Mouse (Mus musculus): Measurements from ENCODE around the gene Morf4l1.
"Not testable (repeated sequence)": the region's sequence is repeated elsewhere in the genome, so short reads cannot be mapped to it uniquely, and the experiment has no call there.

Gene Morf4l1

DNA sequence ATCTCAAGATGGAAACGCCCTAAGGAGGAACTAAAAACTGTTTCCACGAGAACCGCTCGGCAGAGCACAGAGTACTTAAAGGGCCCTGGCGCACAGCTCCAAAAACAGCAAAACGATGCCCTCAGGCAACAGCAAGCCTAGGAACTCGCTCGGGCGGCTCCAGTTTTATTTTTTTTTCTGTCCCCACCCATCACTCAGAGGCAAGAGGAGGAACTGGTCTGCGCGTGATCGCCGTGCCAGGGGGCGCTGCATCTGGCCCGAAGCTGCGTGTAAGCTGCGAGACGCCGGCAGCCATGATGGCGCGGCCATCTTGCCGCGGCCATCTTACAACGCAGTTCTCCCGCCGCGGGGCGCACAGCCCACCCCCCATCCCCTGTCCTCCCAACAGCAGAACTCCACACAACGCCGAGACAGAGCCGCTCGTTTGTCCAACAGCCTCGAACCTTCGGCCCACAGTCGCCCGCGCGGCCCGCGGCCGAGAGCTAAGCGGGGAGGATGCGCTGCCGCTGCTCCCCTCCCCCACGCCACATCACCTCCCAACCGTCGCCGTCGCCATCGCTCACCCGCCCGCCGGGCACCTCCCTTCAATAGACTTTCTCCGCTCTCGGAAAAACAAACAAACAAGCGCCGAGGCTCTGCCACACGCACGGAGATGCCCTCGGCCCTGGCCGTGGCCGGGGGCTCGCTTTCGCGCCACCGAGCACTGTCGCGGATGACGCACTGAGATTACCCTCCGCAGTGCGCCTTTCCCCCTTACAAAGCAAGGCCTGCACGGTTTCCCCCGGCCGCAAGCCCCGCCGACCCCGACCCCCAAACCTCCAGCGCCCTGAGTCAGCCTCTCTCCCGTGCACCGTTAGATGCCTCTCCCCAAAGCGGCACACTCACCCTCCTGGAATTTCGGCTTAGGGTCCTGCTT lies 665 bp downstream of the Morf4l1 start:
- peak; percentile 72 for DNase-seq (ENCODE audit: low read depth, low spot score)

DNA sequence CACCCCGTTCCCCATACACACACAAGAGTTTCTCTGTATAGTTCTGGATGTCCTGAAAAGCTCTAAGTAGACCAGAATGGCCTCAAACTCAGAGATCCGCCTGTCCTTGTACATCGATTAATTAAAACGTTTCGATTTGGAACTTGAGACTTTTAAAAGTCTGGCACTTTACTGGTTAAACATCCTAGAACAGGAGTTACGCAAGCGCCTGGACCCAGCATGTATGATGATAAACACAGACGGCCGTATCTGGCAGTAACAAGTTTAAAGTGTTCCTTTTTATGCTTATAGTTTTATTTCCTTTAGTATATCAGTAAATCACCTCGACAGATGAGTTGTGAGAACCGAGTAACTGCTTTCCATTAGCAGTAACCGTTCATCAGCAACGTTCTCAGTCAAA lies 1.4 kb downstream of the Morf4l1 start:
- DNase-seq (ENCODE audit: low read depth, low spot score): no peak

DNA sequence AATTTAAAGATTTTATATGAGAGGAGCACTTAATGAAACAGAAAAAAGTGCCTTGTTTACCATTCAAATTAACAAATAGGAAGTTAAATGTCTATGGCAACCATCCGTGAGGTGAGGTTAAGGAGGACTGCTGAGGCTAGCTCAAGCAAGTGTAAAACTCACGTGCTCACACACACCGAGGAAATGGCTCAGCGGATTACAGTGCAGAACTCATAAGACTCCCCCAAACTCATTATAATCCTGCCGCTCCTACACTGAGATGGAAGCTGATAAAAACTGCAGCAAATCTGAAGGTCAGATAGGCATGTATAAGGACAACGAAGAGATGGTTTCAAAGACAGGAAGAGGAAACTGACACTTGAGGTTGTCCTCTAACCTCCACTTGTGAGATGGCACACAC lies 5.2 kb downstream of the Morf4l1 start:
- no peak for DNase-seq (ENCODE audit: low read depth, low spot score)

DNA sequence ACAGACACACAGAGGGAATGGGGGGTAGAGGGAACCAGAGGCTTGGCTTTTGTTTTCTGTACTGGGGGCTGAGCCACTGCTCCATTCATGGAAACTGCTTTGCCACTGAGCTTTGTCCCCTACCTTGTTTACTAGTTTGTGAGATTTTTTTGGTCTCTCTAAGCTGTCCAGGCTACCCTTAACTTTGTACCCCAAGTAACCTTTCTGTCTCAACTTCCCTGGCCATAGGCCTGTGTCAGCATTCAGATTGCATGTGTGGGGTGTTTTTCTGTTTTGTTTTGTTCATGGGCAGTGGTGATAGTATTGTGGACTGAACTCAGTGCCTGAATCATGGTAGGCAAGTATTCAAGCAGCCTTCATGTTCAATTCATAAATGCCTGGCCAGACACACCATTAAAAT lies 6.3 kb downstream of the Morf4l1 start:
- DNase-seq (ENCODE audit: low read depth, low spot score): no peak

DNA sequence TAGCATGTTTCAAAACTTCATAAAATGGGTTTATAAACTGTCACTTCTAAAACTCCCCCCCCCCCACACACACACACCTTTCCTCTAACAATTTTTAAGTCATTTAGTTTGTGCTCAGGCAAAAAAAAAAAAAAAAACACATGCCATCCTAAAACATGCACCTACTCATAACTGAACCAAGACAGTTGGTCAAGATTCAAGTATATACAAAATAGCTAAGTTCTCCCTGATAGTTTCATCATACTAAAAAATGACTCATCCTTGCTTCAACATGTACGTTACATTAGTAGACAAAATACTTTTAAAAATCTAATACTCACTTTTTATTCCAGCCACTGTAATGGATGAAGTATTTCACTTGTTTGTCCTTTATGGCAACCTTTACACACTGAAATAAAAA lies 7.7 kb downstream of the Morf4l1 start:
- DNase-seq (ENCODE audit: low read depth, low spot score): no peak

DNA sequence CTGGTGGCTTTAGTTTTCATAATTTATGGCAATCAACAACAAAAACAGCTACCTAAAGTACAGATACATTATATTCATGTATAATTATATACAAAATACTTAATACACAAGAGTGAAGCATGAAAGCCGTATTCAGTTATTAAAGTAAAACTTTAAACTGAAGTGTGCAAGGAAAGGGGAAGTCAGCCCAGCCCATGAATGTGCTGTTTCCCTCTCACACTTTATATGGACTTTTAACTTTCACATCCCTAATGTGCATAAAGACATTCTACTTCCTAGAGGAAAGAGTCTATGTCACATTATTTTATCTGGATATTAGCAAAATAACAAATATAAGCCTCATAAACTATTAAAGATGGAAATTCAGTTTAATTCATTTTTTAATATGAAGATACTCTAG lies 9.1 kb downstream of the Morf4l1 start:
- DNase-seq (ENCODE audit: low read depth, low spot score): no peak

DNA sequence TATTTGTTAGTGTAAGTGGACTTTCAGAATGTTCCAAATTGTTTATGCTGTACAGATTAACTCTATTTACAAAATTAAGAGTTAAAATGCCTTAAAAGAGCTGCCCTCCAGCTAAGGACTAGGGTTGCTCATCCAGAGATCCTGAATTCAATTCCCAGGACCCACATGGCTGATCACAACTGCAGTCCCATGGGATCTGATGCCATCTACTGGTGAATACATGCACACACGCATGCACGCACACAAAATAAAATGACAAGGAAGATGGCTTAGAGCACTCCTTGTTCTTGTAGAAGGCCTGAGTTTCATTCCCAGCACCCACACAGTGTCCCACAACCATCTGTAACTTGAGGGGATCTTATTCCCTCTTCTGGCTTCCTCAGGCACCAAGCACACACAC lies 13.8 kb downstream of the Morf4l1 start:
- DNase-seq (ENCODE audit: low read depth, low spot score): no peak

DNA sequence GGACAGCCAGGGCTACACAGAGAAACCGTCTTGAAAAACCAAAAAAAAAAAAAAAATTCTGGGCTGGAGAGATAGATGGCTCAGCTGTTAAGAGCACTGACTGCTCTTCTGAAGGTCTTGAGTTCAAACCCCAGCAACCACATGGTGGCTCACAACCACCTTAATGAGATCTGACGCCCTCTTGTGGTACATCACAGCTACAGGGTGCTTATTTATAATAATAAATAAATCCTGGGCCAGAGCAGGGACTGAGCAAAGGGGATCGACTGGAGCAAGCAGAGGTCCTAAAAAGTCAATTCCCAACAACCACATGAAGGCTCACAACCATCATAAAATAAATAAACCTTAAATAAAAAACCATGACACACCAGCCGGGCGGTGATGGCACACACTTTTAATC lies 15.6 kb downstream of the Morf4l1 start:
- no peak for DNase-seq (ENCODE audit: low read depth, low spot score)

DNA sequence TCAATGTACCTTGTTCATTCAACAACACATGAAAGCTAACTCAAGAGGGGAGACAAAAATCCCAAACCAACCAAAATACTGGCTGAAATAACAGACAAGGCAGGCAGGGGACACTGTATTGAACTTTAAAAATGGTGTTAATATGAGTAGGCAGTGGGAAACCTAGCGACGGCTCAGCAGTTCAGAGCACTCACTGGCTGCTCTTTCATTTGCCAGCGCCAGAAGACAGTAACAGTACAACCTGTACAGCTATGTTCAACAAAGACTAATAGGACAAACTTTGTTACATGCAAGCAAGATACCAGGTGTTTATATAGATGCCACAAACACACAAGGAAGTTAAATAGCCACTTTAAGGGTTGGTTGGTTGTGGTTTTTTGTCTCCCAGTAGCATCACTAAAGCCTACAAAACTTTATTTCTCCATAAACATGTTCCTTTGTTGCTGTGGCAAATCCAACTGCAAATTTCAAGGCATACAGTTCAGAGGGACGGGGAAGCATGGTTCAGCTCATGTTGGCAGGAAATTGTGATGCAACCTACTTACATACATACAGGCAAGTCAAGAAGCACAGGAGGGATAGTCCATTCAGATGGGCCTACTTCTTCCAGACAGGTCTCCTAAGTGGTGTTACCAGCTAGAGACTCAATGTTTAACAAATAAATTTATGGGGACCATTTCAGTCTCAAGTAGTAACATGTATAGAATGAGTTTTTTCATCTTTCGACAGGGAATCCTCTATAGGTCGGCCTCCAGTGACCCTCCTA lies 25.1 kb downstream of the Morf4l1 start:
- DNase-seq (ENCODE audit: low read depth, low spot score): no peak

DNA sequence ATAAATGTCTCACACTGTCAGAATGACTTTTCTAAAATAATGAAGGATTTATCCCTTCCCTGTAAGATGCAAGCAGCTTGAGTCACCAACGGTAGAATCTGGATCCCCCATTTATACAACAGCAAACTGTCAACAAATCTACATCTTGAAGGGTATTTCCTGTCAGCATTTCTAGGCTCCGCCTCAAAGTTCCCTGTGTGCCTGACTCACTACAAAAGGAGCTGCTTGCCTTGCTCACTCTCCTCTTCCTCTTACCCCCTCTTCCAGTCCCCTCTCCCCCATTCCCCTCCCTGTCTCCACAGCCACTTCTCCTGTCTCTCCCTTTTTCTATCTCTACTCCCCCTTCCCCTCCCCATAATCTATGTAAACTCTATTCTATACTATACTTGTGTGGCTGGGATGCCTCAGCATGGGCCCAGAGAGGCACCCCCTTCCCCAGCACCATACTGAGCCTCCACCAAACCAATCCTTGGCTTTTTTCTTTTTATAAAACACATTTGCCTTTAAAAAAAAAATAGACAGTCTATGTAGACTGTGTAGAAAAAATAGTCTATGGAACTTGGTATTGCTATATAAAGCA lies 26.6 kb downstream of the Morf4l1 start:
- DNase-seq (ENCODE audit: low read depth, low spot score): no peak

DNA sequence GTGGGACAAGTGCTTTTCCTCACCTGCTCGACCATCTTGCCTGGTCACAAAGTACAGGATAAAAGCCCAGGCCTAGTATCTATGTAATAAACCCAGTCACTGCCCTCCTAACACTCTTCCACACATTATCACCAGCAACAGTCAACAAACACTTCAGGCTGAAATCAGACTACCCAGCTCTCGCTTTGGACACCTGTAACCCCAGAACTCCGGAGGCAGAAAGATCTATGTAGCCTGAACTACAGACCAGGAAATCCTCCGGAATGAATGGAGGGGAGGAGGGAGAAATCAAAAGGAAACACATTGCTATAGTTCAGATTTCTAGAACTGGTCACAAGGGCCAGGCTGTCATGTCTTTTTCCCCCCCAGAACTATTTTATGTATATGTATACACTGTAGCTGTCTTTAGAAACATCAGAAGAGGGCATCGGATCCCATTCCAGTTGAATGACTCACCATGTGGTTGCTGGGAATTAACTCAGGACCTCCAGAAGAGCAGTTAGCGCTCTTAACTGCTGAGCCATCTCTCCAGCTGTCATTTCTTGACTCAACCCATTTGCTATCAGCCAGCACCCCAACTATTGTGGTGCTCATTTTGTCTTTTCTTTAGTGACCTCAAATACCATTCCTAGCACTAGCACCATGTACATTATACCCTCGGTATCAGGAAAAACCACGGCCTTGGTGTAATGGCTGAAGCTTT lies 29.7 kb downstream of the Morf4l1 start:
- no peak for DNase-seq (ENCODE audit: low read depth, low spot score)

DNA sequence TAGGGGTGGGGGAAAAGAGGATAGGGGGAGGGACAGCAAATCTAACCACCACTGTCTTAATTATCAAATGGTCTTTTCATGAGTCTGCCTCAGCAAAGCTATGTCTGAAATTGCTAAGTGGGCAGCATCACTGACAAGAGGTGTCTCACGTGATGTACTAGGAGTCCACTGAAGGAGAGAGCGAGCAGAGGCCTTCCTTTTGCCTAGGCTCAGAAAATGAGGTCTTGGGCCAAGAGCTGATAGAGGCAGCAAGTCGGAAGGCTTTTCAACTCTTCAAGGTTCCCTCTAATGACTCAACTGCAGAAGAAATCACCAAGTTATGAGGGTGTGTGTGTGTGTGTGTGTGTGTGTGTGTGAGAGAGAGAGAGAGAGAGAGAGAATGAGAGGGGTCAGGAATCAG lies 30.4 kb downstream of the Morf4l1 start:
- DNase-seq (ENCODE audit: low read depth, low spot score): no peak

DNA sequence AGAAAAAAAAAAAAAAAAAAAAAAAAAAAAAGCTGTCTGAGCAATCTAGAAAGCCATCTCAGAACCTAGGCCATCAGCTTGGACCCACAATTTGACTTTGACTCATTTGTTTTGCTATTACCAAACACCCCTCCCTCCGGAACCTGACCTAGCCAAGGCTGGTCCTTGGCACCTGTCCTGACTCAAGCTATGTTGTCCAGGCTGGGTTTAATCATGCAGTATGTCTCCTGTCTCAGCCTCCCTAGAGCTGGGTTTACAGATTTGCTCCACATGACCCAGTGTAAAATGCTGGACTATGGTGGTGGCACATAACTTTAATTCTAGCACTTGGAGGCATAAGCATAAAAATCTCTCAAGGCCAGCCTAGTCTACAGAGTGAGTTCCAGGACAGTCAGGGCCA lies 31.6 kb downstream of the Morf4l1 start:
- DNase-seq (ENCODE audit: low read depth, low spot score): no peak

DNA sequence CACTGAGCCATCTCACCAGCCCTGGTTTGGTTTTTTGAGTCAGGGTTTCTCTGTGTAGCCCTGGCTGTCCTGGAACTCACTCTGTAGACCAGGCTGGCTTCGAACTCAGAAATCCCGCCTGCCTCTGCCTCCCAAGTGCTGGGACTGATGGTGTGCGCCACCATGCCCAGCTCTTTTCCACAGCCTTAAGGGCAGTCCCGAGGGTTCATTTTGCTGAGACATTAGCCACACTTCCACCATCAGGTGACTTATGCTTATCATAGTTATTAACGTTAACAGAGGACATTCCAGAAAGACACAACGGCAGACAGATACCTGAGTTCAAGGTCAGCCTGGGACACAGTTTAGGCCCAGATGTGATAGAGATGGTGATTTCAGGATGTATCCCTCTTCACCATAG lies 32.6 kb downstream of the Morf4l1 start:
- DNase-seq (ENCODE audit: low read depth, low spot score): not testable (repeated sequence)

DNA sequence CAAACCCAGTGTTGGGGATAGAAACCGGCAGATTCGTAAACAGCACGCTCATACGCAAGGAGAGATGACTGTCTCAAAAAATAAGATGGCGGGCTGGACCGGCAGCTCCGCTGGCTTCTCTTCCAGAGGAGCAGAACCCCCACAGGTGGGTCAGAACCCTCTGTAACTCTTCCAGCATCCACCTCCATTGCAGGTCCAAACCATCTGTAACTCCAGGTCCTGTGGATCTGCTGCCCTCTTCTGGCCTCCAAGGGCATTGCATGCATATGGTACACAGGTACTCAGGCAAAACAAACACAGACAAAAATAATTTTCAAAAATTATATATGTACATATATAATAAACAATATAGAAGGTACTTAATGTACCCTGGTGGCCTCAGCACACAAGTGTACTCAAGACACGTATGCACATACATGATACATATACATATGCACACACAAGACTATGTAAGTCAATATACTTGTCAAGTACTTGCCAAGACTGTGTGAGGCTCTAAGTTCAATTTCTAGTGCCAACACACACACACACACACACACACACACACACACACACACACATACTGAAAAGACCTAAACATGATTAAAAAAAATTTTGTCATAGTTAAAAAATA lies 37.6 kb downstream of the Morf4l1 start:
- peak; percentile 20 for DNase-seq (ENCODE audit: low read depth, low spot score)

DNA sequence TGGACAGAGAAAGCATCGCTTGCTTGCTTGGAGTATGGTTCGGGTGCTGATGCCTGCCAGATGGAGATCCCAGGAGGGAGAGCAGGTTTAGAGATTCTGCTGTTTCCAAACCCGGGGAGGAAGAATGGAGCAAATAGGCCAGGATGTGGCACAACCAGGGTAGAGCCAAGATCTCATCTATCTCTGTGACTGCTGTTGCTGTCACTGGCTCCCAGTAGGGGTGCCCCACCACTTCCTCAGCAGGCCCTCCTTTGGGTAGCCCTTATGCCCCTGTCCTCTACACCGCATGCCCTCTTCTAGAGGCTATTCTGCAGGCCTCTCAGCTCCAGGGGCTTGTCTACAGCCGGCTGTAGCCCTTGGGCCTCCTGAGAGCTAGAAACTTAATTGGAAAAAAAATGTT lies 38.4 kb downstream of the Morf4l1 start:
- DNase-seq (ENCODE audit: low read depth, low spot score): no peak

DNA sequence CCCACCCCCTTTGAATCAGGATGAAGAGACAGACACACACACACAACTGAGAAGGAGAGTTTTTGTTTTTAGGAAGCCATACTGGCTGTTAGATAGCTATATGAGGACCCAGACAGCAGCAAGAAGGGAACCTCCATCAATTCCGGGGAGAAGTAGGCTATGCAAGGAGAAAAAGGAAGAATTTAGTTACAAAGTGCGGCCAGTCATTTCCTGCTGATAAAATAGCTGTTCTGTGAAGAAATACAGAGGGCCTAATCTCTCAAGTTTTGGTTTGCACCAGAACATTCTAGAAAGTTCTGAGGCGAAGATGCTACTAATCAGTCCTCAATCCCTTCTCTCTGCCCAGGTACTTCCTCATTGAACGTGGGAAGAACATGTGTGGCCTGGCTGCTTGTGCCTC lies 39.2 kb downstream of the Morf4l1 start:
- no peak for DNase-seq (ENCODE audit: low read depth, low spot score)

DNA sequence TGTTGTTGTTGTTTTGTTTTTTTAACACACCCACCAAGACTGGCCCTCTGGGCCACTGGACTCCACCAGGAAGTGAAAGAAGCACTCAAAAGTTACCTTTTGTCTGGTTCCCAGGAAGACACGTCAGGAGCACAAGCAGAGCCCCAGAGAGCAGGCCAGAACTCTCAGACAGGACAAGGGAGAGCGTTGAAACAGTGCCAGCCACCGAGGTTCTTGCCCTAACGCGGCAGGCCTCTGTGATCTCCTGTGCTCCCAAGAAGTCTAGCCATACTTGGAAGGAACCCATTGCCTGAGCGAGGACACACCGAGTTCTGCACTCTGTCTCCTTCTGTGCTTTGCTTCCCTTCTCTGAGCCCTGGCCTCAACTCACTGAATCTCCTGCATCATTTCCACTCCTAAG lies 44.4 kb downstream of the Morf4l1 start:
- no peak for DNase-seq (ENCODE audit: low read depth, low spot score)

DNA sequence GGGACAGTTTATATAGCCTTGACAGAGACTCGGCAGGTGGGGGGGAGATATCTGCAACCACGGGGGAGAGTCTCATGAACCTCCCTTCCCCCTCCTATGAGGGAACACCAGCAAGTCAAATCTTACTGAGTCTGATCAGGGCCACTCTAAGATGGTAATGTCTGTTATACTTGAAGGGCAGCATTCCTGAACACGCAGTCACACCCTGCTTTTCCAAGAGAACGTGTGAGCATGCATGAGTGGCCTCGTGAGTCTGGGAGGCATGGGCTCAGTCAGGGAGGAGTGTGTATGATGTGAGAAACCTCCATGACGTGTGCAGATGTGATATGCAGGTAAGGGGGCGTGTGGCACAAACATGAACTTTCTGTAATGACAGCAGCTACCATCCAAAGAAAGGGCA lies 45.1 kb downstream of the Morf4l1 start:
- no peak for DNase-seq (ENCODE audit: low read depth, low spot score)

DNA sequence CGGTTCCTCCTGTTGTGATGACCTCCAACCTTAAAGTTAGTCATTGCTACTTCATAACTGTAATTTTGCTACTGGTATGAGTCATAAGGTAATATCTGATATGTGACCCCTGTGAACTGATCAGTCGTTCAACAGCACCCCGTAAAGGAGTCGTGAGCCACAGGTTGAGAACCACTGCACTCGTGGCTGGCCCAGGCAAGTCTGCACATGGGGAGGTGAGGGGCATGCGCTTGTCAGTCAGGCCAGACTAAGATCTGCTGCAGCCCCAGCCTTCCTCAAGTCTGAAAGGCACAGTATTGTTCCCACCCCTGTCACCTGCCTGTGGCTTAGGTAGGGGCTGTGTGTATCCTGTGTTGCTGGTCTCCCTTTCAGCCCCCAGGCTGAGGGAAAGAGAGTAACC lies 45.8 kb downstream of the Morf4l1 start:
- no peak for DNase-seq (ENCODE audit: low read depth, low spot score)

DNA sequence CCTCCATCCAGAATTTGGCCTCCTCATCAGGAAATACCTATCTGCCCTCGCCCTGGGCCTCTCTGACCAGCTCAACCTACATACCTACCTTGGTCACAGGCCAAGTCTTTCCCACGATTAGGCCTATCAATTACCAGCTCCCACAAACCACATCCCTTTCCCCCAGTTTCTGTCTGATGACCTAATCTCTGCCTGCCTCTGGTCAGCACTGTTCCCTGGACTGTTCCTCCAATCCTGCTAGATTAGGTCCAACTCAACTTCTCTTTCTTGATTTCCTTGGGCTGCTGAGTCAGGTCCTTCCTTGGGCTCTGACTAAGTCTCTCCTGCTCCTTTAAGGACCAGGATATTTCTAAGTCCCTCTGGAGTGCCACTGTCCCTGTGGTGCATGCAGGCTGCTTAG lies 47.2 kb downstream of the Morf4l1 start:
- DNase-seq (ENCODE audit: low read depth, low spot score): no peak

DNA sequence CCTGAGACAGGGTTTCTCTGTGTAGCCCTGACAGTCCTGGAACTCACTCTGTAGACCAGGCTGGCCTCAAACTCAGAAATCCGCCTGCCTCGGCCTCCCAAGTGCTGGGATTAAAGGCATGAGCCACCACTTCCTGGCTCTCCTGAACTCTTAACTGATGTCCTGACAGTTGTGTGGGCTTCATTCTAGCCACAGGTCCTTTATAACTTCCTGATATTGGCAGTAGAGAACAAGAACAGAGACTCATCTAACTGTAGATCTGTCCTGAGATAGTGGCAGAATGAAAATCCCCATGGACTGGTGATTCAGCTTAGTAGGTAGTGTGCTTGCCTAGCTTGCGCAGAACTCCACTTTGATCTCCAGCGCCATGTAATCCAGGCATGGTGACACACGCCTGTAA lies 53.6 kb downstream of the Morf4l1 start:
- not testable (repeated sequence) for DNase-seq (ENCODE audit: low read depth, low spot score)
